Mouse (Mus musculus) bone marrow, adult 2 months (tissue): ENCODE measurements around the gene Atp8b4.

ENCODE experiments used
- CTCF ChIP-seq: fragments of 200-500 bp; IDR thresholded peaks from 2 replicates; pipeline ENCODE4 v1.5.1; 2011; ENCODE audit warnings: low read length, control low read depth; ENCODE audit not compliant: control insufficient read depth, insufficient read depth
- POLR2A ChIP-seq: fragments of 200-500 bp; IDR thresholded peaks from 2 replicates; pipeline ENCODE4 v1.6.1; 2011; ENCODE audit warnings: low read depth, mild to moderate bottlenecking, control low read depth, low read length, borderline replicate concordance; ENCODE audit not compliant: control insufficient read depth

DNA sequence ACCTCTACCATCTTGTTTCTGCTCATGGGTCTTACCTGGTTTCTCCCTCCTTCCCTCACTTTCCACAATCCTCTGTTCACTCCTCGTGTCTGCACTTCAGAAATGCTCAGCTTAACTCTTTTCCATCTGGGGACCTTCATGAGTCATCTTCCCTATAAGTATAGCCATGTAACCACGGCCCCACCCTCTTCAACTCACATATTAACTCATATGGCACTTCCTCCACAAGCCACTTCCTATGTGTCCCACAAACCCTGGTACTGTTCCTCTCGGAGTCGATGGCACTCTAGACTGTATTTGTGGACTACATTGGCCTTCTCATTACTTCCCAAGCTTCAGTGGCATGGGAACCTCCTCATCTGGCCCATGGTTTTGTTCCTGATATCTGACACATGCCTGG lies 9.0 kb downstream of the Atp8b4 start:
- TF ChIP-seq POLR2A (no peak), CTCF (no peak)
